Comparison of ENCODE assay signal across 8 mouse cellular contexts in genomic region chr5:92434070-92434469, GRCm38 (mm10). TPM values are rescaled to one million over a fixed set of nuclear protein-coding genes. Genes with fewer than 3 reads are reported as not detected.
DNase-seq lines count a peak whose midpoint lies in the region; ATAC-seq and TF ChIP-seq lines count a peak whose summit lies in the region.

No protein-coding gene starts in this region.

- H3K4me1 ChIP-seq in heart, embryonic 11.5 days (ENCODE audit: control insufficient read depth, insufficient read depth, low read length) = no peaks in the 10 kb centered on the region
- H3K4me1 ChIP-seq in CH12.LX (ENCODE audit: control insufficient read depth in 1 of 2, insufficient read depth in 2 of 2) = peaks cover 0 to 22% of the 10 kb centered on the region in 2 experiments; a peak in 2 of 4 replicates
- H3K4me1 ChIP-seq in liver, embryonic 12.5 days = peaks cover 33% of the 10 kb centered on the region

- TF ChIP-seq POLR2A in CH12.LX (IDR thresholded peaks at IDR 0.05; ENCODE audit: low read depth, low read length) = no peak

- no peak for TF ChIP-seq RAD21 in CH12.LX (IDR thresholded peaks at IDR 0.05; ENCODE audit: low read depth, low read length)

- peak overlapping the region; percentile 89 for H3K4me2 ChIP-seq in heart, embryonic 11.5 days
- peak overlapping the region; percentile 73 for H3K4me2 ChIP-seq in CH12.LX (ENCODE audit: insufficient read depth, low read depth, poor library complexity, severe bottlenecking)
- peak overlapping the region; percentile 85 for H3K4me2 ChIP-seq in liver, embryonic 12.5 days

- no peak for TF ChIP-seq EP300 in CH12.LX (IDR thresholded peaks at IDR 0.05; ENCODE audit: low read length)

- H3K79me2 ChIP-seq in CH12.LX (replicated peaks; ENCODE audit: control insufficient read depth, extremely low read depth, insufficient read depth, poor library complexity, severe bottlenecking) = peaks cover 39% of the 10 kb centered on the region

- intact Hi-C loops in heart, postnatal 25 days (cut with DNase I) = no loop called here
- intact Hi-C loops in gastrocnemius, postnatal 36 days (cut with DNase I) = no loop called here

- peak overlapping the region; percentile 98 for H3K9ac ChIP-seq in heart, embryonic 11.5 days (ENCODE audit: low read depth, low read length)
- peak overlapping the region; percentile 94 for H3K9ac ChIP-seq in CH12.LX (ENCODE audit: insufficient read depth, low read depth)
- H3K9ac ChIP-seq in liver, embryonic 12.5 days = peak overlapping the region; percentile 90

- 3% methylated on average over 12 of the region's 12 CpGs for WGBS in heart, embryonic 11.5 days (ENCODE audit: insufficient replicate concordance)
- 2% methylated on average over 12 of the region's 12 CpGs for WGBS in liver, embryonic 12.5 days (ENCODE audit: insufficient replicate concordance)

- no peaks in the 10 kb centered on the region for H3K36me3 ChIP-seq in heart, embryonic 11.5 days (ENCODE audit: control insufficient read depth, insufficient read depth, low read length)
- peaks cover 5 to 21% of the 10 kb centered on the region in 2 experiments for H3K36me3 ChIP-seq in CH12.LX (replicated peaks in 1 of 2; ENCODE audit: control insufficient read depth in 1 of 2, insufficient read depth in 1 of 2, low read length in 1 of 2)
- H3K36me3 ChIP-seq in liver, embryonic 12.5 days = peaks cover 16% of the 10 kb centered on the region

- H3K27ac ChIP-seq in heart, embryonic 11.5 days (ENCODE audit: low read depth, low read length) = peak overlapping the region; percentile 85; the same call in 1 of the 2 replicates
- no peak overlapping the region for H3K27ac ChIP-seq in CH12.LX (ENCODE audit: insufficient read depth, low read depth)
- peak overlapping the region; percentile 92 for H3K27ac ChIP-seq in liver, embryonic 12.5 days

- ATAC-seq in heart, embryonic 11.5 days (replicated peaks; ENCODE audit: insufficient number of reproducible peaks, low FRiP score, low TSS enrichment) = no peak
- ATAC-seq in erythroid progenitor cell, adult 5-6 weeks (replicated peaks; ENCODE audit: low FRiP score, poor library complexity, severe bottlenecking) = 0 out of 2 replicates have a peak, but pooled peaks have one; percentile 11
- ATAC-seq in liver, embryonic 12.5 days = no peak
- ATAC-seq in inflammation-experienced regulatory T-cells, adult 6 months = no peak

- in situ Hi-C loops in CH12.LX (cut with MboI; ENCODE audit: low pct_ligation_motif_present, low pct_unique_long_range_greater_than_20kb, low sequenced_read_pairs) = no loop called here

- H3K4me3 ChIP-seq in heart, embryonic 11.5 days (ENCODE audit: low read depth, low read length) = peak overlapping the region; percentile 95
- H3K4me3 ChIP-seq in CH12.LX (replicated peaks in 1 of 3; ENCODE audit: low read depth in 2 of 3, low read length in 2 of 3, poor library complexity in 1 of 3) = peak overlapping the region; percentile 82 to 97 (median 92)
- H3K4me3 ChIP-seq in liver, embryonic 12.5 days = peak overlapping the region; percentile 79

- H3K9me3 ChIP-seq in heart, embryonic 11.5 days (replicated peaks; ENCODE audit: control insufficient read depth, low read length) = no peaks in the 10 kb centered on the region
- H3K9me3 ChIP-seq in CH12.LX (replicated peaks; ENCODE audit: low read length) = no peaks in the 10 kb centered on the region
- H3K9me3 ChIP-seq in liver, embryonic 12.5 days (replicated peaks) = no peaks in the 10 kb centered on the region

- TF ChIP-seq CTCF in CH12.LX (conservative IDR thresholded peaks at IDR 0.05 in 1 of 2, IDR thresholded peaks at IDR 0.05 in 1 of 2; ENCODE audit: low read depth in 2 of 2, low read length in 2 of 2) = no peak

- dilution Hi-C loops in CH12.LX (cut with MboI; ENCODE audit: extremely low pct_ligation_motif_present, extremely low pct_unique_long_range_greater_than_20kb, low sequenced_read_pairs) = no loop called here

- DNase-seq in heart, postnatal 25 days (ENCODE audit: low spot score) = no peak
- no peak for DNase-seq in CH12.LX (ENCODE audit: extremely low read depth)
- DNase-seq in right cerebral cortex, postnatal 25 days = no peak
- no peak for DNase-seq in gastrocnemius, postnatal 36 days

- H3K27me3 ChIP-seq in heart, embryonic 11.5 days (ENCODE audit: control insufficient read depth, insufficient read depth, low read length) = no peaks in the 10 kb centered on the region
- H3K27me3 ChIP-seq in CH12.LX (replicated peaks) = no peaks in the 10 kb centered on the region
- no peaks in the 10 kb centered on the region for H3K27me3 ChIP-seq in liver, embryonic 12.5 days (replicated peaks)

TF ChIP-seq in CH12.LX, 34 proteins besides CTCF, POLR2A, EP300 and RAD21:
- TF ChIP-seq UBTF (IDR thresholded peaks at IDR 0.05; ENCODE audit: low read depth, low read length) = no peak
- no peak for TF ChIP-seq ZC3H11A (IDR thresholded peaks at IDR 0.05; ENCODE audit: low read depth, low read length)
- no peak for TF ChIP-seq IRF4 (IDR thresholded peaks at IDR 0.05; ENCODE audit: low read depth, low read length)
- no peak for TF ChIP-seq RCOR1 (conservative IDR thresholded peaks at IDR 0.05; ENCODE audit: low read depth, low read length)

RNA-seq across cellular contexts. Expression of gene Nup54, which starts 0.9 kb away (rescaled TPM):
- 45.7 and 50.7 TPM in 2 replicates for polyA plus RNA-seq in heart, embryonic 11.5 days (2014; fragmentation: Nextera tagmentation; extraction: Ambion mirVana)
- total RNA-seq in heart, postnatal 25 days (2021) = 10 to 100 TPM; 16.5 to 17.0 TPM
- total RNA-seq in CH12.LX (2012; rRNA removed) (41.9 and 43.7 TPM in 2 replicates), CH12.LX (2014; rRNA removed) (90.5 and 101 TPM in 2 replicates)
- 66.4 and 72.5 TPM in 2 replicates for polyA plus RNA-seq in CH12.LX (2012; ENCODE audit: insufficient read length, low read depth)
- 22.3 and 32.3 TPM in 2 replicates for total RNA-seq in erythroid progenitor cell, adult 5-6 weeks (2015; ENCODE audit: low replicate concordance)
- 16.3 and 19.8 TPM in 2 replicates for total RNA-seq in erythroid progenitor cell, adult 5-6 weeks (2017; ENCODE audit: low replicate concordance)
- polyA plus RNA-seq in liver, embryonic 12.5 days (2016; fragmentation: Nextera tagmentation; extraction: Ambion mirVana) = 49.0 and 49.2 TPM in 2 replicates
- total RNA-seq in gastrocnemius, postnatal 36 days (2021) = 1 to 10 TPM; 8.1 to 8.2 TPM
- polyA plus RNA-seq in inflammation-experienced regulatory T-cells, adult 6 months (2017; shearing (Covaris generic)) = 10 to 100 TPM; 32.4 to 55.2 (median 40.2) TPM
